Mouse (Mus musculus) myocyte (in vitro differentiated cells): ENCODE data around the gene Wdr63.
A peak's percentile ranks its signal among the peaks of the same experiment; 100 is the strongest.

Experiments
- CEBPB ChIP-seq: IDR thresholded peaks from 2 replicates; pipeline ENCODE4 v1.6.1; 2011; ENCODE audit warnings: mild to moderate bottlenecking, moderate library complexity; ENCODE audit not compliant: poor library complexity, insufficient read depth, severe bottlenecking
- E2F4 ChIP-seq: IDR thresholded peaks from one replicate; pipeline ENCODE4 v1.6.1; 2011; ENCODE audit warnings: mild to moderate bottlenecking, control low read depth, moderate library complexity; ENCODE audit not compliant: insufficient read depth
- MAX ChIP-seq: IDR thresholded peaks from one replicate; pipeline ENCODE4 v1.6.1; 2011; ENCODE audit warnings: low read depth, mild to moderate bottlenecking, control low read depth
- MYOD1 ChIP-seq, 3 experiments: IDR thresholded peaks; one replicate each; pipeline ENCODE4 v1.6.1; 2011; ENCODE audit warnings: control low read depth in 2 of 3, low read depth in 2 of 3, mild to moderate bottlenecking in 2 of 3, moderate library complexity in 1 of 3; ENCODE audit not compliant: insufficient read length in 2 of 3, control insufficient read depth in 1 of 3
- MYOG ChIP-seq, 3 experiments: IDR thresholded peaks; one replicate each; pipeline ENCODE4 v1.6.1; 2011; ENCODE audit warnings: control low read depth in 2 of 3, low read depth in 2 of 3, mild to moderate bottlenecking in 2 of 3; ENCODE audit not compliant: insufficient read length in 2 of 3, control insufficient read depth in 1 of 3, insufficient read depth in 1 of 3
- POLR2A ChIP-seq: IDR thresholded peaks from one replicate; pipeline ENCODE4 v1.6.1; 2011; ENCODE audit warnings: low read depth, mild to moderate bottlenecking, control low read depth, moderate library complexity; ENCODE audit not compliant: insufficient read length
- POLR2AphosphoS2 ChIP-seq: IDR thresholded peaks from one replicate; pipeline ENCODE4 v1.6.1; 2011; ENCODE audit warnings: low read depth, control low read depth; ENCODE audit not compliant: insufficient read length
- REST ChIP-seq: IDR thresholded peaks from one replicate; pipeline ENCODE4 v1.6.1; 2011; ENCODE audit warnings: mild to moderate bottlenecking, control low read depth, moderate library complexity; ENCODE audit not compliant: insufficient read depth, insufficient read length
- SRF ChIP-seq: IDR thresholded peaks from one replicate; pipeline ENCODE4 v1.6.1; 2011; ENCODE audit warnings: low read depth; ENCODE audit not compliant: control insufficient read depth, insufficient read length
- TCF12 ChIP-seq: IDR thresholded peaks from one replicate; pipeline ENCODE4 v1.6.1; 2011; ENCODE audit warnings: mild to moderate bottlenecking, control low read depth; ENCODE audit not compliant: poor library complexity, insufficient read depth, severe bottlenecking
- TCF3 ChIP-seq: IDR thresholded peaks from one replicate; pipeline ENCODE4 v1.6.1; 2011; ENCODE audit warnings: low read depth, control low read depth; ENCODE audit not compliant: insufficient read length
- USF1 ChIP-seq: IDR thresholded peaks from one replicate; pipeline ENCODE4 v1.6.1; 2011; ENCODE audit warnings: low read depth, mild to moderate bottlenecking, control low read depth, moderate library complexity

DNA sequence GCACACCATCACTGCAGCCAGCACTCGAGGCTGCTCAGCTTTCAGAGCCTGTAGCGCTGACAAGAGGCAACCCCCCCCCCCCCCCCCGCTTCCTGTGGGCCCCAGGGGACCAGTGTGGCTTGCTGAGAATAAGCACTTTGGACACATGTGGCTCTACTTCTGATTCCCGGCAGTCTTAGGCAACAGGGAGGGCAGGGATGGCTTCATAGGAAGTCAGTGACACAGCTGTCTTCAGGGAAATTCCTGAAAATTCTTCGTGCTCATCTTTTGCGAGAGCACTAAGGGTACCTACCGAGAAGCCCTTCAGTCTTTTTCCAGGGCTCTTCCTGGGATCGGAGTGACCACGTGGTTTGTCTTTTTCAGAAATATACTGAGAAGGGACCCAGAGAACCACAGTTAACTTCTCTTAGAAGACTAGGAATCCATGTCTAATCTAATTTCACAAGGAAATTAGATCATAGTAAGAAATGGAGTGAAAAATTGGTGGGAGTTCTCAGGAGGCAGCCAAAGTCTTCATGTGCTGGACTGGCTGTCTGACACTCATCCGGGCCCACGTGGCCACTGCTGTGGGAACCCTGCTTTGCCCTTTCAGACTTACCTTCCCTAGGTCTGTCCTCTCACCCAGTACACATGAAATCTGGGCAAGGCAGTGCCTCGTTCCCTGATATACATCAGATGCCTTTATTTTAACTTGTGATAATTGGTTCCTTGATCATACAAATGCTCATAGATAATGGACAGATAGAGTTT is 46.1 kb upstream of the Wdr63 start:
- TF ChIP-seq MYOD1 (IDR thresholded peaks at IDR 0.05; ENCODE audit: control insufficient read depth in 1 of 3, insufficient read length in 2 of 3, low read depth in 2 of 3) (no peak), MAX (no peak), POLR2A (no peak), POLR2AphosphoS2 (no peak), USF1 (peak; percentile 3), E2F4 (no peak), CEBPB (no peak), TCF12 (no peak), REST (no peak), SRF (no peak), MYOG (IDR thresholded peaks at IDR 0.05; ENCODE audit: control insufficient read depth in 1 of 3, insufficient read depth in 1 of 3, insufficient read length in 2 of 3, low read depth in 2 of 3) (no peak), TCF3 (no peak)
